Mouse (Mus musculus): ENCODE measurements around the gene E2f2.
A peak's percentile ranks its signal among the peaks of the same experiment; 100 is the strongest.

Gene E2f2

DNA sequence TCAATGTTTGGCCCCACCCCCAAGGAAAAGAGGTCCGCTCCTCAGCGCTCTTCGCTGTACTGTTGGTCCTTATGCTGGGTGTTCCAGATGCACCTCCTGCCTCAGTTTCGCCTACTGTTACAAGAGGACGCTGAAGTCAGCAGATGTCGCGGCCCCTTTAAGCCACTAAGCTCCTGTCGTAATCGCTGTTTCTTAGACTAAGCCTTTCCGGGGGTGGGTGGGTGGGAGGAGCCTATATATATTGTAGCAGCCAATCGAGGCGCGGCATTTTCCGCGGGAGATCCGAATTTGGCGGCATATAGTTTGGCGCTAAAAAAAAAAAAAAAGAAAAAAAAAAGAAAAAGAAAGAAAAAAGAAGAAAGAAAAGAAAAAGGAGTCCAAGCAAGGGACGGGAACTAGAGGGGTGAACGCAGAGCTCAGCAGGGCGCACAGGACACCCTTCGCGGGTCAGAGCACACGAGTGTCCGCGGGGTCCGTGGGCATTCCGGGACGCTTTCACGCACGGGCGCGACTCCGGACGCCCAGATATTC is at the start of gene E2f2:
E2f2 (plus strand) TSS at position 384 of the 531 bp plus-strand sequence.
- peak in 1 of 2 experiments; percentile 40 for DNase-seq (ENCODE audit: low spot score in 2 of 2)

DNA sequence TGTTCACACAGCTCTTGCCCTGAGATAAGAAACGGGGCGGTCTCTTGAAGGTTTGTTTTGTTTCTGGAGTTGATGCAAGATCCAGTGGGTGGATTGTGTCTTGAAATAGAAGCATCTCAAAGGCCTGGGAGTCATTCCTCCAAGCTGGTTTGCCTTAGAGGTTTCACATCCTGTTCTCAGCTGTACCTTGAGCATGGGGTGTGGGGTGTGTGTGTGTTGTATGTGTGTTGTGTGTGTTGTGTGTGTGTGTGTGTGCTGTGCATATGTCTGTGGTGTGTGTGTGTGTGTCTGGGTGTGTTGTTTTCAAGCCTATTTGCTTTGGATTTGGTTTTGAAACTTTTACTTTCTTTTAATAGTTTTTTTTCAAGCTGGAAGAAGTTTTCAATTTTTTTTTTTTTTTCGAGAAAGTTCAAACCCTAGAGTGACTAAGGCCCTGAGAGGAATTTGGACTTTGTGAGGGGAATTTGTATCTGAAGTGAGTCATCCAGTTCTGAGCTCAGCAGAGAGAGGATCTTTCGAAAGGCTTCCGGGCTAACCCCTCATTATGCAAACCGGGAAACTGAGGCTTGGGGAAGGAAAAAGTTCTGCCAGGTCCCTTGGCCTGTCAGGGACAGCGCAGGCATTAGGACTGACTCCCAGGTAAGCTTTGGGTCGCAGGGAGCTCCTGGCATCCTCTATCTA is 48.9 kb upstream of the E2f2 start:
- DNase-seq (ENCODE audit: low spot score in 2 of 2), result no peak

DNA sequence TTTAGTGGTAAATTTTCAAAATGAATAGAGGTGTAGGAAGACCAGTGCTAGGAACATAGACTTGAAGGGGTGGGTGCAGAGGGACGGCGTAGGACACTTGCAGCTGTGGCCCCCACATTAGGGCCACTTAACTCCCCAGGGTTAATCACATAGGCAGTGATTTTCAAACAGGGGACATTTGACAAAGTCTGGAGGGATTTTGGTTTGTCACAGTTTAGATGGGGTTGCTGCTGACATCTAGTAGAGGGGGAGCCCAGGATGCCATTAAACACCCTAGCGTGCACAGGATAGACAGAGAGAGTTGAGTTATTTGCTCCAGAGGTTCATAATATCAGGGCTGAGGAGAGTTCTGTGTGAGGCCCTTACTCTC is 48.4 kb upstream of the E2f2 start:
- DNase-seq (ENCODE audit: low spot score in 2 of 2), result no peak

DNA sequence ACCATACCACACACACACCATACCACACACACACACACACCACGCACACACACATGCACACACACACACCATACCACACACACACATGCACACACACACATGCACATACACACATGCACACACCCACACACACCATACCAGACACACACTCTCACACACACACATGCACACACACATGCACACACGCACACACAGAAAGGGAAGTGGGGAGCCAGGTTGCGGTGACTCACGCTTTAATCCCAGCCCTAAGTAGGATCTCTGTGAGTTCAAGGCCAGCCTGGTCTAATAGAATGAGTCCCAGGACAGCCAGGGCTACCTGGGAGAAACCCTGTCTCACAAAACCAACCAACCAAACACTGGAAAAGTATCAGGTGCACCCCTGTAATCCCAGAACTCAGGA is 47.6 kb upstream of the E2f2 start:
- no peak for DNase-seq (ENCODE audit: low spot score in 2 of 2)

DNA sequence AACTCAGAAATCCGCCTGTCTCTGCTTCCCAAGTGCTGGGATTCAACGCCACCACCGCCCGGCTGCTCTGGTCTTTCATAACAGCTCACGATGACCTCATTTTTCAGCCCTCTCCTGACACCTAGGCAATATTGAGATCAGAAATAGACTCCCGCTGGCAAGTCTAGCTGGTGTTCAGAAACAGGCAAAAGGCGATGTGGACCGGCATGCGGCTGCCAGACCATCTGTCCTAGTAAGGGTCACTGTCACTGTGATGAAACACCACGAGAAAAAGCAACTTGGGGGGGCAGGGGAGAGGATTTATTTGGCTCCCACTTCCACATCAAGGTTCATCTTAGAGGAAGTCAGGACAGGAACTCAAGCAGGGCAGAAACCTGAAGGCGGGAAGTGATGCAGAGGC is 46.7 kb upstream of the E2f2 start:
- DNase-seq (ENCODE audit: low spot score in 2 of 2), result no peak

DNA sequence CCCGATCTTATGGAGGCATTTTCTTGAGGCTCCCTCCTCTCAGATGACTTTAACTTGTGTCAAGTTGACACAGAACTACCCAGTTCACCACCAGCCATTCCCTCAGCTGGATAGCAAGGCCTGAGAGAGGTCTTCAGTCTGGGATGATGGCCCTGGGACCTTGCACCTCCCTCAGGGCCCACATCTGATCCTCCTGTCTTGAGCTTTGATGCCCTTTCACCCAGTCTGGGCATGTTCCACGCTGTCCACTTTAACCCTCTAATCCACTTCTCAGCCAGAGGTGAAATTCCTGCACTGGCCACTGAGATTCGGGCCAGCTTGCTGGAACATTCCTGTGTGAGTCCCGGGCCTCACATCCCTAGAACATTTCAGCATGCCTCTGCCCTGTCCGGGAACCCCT is 46.2 kb upstream of the E2f2 start:
- no peak for DNase-seq (ENCODE audit: low spot score in 2 of 2)

DNA sequence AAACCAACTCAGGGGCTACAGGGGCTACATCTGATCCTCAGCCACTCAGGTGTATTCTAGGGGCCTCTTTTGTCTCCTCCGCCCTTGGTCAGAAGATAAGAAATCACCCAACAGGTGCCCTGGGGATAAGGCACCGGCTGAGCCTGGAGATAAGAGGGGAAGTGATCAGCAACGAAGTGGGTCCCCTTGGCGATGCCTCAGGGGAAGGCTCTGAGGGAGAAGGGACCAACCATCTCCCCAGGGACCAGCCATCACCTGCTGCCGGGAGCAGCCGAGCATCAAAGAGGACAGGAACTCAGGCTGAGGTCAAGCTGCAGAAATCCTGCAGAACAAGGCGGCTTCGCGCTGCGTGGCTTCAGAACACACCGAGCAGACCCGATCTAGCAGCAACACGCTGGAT is 44.5 kb upstream of the E2f2 start:
- DNase-seq (ENCODE audit: low spot score in 2 of 2), result no peak

DNA sequence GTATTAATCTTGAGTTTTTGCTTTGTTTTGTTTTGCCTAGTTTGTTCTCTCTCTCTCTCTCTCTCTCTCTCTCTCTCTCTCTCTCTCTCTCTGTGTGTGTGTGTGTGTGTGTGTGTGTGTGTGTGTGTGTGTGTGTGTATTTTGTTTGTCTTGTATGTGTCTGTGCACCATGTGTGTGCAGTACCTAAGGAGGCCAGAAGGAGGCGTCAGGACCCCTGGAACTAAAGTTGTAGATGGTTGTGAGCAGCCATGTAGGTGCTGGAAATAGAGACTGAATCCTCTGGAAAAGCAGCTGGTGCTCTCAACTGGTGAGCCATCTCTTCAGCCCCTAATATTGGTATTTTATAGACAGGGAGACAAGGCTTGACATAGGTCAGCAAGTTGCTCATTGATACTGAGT is 42.4 kb upstream of the E2f2 start:
- DNase-seq (ENCODE audit: low spot score in 2 of 2), result no peak

DNA sequence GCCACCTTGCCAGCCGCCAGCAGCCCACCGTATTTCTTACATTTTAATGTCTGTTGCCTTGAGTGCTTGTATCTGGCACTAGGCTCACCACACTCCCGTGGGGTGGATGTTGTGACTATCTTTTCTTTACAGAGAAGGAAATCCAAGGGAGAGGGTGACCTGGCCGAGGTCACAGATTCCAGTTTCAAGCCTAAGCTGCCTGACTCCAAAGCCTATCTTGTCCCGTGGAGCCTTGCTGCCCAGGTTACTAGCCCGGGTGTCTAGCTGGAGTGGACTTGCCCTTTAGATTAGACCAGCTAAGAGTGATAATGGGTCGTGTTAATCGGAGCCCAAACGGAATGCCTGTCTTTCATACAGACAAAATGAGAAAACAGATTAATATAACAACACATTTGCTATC is 38.4 kb upstream of the E2f2 start:
- DNase-seq (ENCODE audit: low spot score in 2 of 2), result no peak

DNA sequence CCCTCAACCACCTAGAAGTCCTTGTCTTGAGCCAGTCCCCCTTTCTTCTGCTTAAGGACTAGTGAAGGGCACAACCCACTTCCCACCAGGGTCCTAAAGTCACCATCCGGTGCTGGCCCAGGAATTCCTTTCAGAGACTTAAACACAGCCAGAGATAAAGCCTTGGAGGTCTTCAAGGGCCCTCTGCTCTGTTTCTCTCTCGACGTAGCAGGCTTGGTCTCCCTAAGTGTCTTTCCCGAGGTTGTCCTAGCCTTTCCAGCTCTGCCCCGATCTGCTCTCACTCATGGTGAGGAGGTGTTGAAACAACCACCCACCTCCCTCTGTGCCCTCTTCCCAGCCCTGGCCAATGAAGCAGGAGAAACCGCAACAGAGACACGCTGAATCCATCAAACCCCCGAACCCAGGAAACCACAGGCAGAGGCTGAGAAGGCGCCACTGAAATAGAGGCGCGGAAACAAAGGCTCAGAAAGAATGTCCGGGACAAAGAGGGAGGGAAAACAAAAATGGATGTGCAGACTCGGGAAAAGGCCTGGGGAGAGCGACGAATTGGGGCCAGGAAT is 37.7 kb upstream of the E2f2 start:
- DNase-seq (ENCODE audit: low spot score in 2 of 2), result no peak

DNA sequence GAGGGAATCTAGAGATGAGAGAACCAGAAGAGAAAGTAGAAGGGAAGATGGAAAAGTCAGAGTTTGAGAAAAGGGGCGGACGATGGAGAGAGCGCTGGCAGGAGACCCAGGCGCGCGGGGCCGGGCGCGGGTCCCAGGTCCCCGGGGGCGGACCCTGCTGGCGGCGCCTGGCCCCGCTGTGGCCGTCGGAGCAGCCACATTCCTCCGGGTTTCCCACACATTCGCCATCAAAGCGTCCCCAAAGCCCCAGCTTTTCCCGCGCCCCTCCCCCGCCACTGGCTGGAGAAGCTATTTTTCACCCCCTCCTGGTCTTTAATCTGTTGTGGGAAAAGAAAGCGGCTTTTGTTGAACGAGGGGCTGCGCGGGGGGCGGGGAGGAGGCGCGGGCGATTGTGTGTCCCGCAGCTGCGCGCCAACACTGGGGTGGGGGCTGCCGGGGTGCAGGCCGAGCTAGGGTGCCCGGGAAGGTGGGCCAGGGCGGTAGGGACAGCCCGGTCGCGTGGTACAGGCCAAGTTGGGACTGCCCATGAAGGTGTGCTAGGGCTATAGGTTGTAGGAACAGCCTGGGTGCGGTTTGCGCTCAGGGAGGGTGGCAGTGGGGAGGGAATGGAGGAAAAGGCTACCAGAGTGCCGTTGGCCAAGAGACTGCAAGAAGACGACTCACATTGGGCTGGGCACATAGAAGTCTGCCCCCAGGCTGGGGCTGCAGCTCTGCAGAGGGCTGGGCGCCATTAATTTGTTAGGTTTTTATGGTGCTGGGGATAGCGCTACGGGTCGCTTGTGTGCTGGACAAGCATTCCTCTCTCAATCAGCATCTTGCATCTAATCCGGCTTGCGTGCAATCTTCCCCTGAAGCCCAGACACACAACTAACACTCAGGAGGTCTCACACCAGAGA is 37.0 kb upstream of the E2f2 start:
- peak; percentile 74 to 76 for DNase-seq (ENCODE audit: low spot score in 2 of 2)

DNA sequence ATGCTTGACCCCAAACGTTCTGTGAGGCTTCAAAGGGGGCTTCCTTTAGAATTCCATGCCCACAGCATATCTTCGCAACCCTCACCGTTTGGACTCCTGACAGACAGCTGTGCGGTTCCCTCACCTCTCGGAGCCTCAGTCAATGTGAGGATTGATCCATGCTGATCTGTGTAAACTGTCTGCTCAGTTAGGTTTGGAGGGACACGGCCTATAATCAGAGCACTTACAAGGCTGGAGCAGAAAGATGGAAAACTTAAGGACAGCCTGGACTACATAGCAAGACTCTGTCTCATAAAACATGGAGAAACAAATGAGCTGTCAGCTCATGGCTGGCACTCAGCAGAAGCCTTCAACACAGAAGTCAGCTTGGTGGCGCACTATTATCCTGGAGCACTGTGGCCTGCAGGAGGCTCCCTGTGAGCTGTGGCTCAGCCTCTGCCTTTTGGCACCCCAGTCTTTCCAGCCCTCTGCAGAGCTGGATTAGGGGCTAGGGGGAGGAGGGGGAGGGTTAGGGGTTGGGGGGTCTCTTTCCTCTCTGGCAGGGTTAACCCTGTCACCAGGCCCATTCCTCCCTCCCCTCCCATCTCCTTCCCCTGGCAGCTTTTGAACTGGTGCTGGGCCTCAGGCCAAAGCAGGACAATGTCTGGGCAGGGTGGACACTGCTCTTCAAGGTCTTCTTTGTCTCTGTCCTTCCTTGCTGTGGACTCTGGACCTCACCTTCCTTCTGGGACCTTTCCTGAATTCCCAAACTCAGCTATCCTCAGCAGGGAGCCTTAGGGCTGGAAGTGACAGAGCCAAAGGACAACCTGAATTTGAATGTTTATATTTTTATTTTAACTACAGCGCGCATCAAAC is 36.1 kb upstream of the E2f2 start:
- no peak for DNase-seq (ENCODE audit: low spot score in 2 of 2)

DNA sequence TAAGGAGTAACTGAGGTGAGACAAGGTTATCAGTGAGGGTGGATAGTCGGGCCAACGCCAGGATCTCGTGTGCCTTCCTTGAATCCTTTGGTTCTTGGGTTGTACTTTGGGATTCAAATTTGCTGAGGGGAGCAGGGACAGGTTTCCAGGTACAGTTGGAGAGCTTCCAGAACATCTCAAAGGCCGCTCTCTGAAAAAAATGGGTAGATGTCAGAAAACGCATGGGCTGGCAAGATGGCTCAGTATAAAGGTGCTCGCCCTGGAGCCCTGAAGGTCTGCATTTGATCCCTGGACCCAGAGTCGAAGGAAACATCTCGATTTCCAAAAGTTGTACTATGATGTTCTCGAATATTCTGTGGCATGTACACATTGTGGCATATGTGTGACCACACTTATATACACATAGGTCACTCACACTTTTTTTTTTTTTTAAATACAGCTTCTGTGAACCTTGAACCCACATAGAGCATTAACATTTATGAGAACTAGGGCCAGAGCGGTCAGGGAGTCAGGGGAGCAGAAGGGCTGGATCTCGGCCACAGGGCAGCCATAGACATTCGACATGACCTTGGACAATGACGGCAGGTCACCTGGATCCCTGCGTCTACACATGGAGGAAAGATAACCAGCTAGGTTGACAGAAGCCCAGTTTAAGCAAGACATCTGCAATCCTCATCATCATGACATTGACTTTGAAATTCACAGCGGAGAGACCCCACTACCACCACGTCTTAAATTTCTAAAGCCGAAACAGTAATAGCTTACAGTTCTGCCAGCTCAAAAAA is 32.7 kb upstream of the E2f2 start:
- DNase-seq (ENCODE audit: low spot score in 2 of 2), result no peak

DNA sequence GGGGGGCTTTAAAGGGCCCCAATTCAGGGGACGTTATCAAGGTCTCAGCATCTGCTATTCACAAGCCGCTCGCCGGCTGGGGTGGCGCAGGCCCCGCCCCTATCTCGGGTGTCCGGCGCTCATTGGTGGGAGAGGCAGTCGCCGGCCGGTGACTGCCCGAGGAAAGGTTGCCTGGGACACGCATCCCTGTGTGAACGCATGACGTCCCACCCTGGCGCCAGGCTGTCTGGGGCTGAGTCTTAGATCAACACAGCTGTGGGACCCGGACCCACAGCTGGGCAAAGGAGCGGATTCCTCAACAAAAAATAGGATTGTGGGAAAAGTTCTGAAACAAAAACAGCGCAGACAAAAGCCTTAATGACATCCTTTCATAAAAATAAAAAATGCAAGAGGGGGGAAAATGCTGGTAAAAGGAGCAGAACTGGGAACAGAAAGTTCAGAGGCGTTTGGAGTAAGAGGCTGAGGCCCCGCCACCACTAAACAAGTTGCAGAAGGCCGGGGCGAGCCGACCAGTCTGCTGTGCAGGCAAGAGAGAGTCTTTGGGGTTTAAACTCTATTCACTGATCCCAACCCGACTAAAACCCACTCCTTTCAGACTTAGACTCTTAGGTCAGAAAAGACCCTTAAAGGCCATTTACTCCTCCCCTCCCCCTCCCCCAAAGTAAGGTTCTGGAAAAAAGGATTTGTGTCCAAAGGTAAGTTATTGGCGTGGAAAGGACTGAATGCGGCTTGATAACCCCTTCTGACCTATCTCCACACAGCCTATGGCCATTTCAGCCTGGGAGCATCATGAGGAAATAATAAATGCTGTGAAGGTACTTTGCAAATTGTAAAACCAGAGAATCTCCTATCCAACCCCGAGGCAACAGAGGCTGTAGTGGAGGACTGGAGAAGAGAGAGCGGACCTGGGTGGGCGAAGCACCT is 31.6 kb upstream of the E2f2 start:
- peak; percentile 81 to 82 for DNase-seq (ENCODE audit: low spot score in 2 of 2)

DNA sequence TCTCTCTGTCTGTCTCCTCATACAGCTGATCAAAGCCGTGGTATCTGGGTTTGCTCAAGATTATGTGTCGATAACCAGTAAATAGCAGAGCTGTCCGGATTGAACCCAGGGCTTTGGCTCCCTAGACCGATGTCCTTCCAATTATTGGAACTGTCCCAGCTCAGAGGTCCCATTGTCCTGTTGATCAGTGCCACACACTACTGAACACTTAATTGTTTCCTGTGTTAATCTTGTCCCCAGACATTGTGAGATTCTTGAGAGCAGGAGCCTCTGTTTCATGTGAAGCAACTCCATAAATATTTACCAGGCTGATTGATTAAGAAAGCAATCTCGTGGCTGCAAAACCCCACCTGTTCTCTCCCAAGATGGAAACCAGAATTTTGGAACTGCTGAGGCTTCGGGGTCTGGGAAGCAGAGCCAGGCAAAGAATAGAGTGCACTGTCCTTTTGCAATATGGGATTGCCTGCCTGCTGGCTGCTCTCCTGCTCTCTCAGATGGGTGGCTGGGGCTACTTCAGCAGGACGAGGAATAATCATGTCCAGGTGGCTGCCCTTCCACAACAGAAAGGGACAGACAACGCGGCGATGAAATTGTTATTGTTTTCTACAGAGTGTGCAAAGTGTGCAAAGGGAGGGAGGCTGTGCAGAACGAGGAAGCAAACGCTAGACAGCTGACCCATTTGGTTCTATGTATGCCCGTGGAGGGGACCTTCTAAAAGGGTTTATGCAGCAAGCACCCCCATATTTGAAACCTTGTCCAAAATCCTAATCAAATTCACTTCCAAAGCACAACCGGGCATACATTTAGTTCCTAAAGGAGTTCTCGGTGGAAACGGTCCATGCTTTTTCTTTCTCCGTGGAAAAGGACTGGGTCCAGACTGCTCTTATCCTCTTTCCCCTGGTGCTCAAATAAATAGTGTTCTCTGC is 29.7 kb upstream of the E2f2 start:
- DNase-seq (ENCODE audit: low spot score in 2 of 2), result no peak

DNA sequence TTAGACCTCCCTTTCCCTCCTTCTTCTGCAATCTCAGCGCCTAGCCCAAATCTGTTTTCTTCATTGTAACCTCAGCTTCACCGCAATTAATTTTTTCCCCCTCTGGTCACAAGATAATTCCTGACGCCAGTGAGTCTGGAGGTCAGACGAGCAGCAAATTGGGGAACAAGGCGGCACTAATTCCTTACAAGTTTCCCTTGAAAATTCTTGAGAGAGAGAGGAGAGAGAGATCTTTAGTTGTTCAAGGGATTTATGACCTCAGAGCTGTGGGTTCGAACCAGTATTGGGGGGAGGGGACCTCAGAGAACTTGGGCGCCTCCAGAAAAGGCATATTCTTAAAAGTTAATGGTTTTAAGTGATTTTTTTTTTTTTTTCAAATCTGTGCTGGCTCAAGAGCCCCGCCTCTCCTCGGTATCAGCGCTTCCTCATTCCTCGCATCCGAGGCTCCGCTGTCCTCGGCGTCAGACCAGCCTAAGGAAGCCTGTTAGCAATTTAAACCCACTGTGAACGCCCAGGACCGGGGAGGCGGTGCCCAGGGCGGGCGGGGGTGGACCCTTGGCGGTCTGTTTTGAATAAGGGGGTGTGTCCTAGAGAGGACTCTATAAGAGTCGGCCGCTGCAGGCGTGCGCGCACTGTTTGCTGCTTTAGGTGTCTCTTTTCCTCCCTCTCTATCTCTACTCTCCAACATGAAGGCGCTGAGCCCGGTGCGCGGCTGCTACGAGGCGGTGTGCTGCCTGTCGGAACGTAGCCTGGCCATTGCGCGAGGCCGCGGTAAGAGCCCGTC is 28.8 kb upstream of the E2f2 start, which contains the start of gene Id3:
Id3 (plus strand) TSS at position 305 of the 784 bp plus-strand sequence.
- peak; percentile 80 to 82 for DNase-seq (ENCODE audit: low spot score in 2 of 2)

DNA sequence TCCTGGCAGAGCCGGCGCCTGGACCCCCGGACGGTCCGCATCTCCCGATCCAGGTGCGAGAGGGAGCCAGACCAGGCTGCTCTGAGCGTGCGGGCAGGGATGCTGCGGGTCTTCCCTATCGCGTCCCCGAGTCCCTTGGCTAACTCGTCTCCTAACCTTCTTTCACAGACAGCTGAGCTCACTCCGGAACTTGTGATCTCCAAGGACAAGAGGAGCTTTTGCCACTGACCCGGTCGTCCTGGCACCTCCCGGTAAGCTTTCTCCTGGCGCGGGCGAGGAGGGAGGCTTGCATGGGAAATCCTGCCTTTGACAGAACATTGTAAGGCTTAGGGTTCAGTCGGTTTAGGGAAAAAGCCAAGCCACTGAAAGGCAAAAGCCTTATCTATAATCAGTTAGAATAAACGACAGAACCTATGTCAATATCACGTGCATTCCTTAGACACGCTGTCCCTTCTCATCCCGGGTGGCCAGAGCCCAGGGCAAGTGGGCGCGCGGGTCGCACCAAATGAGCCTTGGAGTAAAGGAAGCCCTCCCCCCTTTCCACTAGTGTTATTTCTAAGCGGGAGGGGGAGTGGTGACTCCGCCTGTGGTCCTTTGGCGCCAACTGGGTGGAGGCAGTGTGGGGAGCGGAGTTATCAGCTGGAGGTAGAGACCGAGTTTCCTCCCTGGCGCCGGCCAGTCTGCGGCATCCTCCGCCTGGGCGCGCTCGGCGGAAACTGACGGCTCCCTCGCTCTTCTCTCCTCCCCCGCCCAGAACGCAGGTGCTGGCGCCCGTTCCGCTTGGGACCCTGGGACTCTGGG is 27.9 kb upstream of the E2f2 start:
- no peak for DNase-seq (ENCODE audit: low spot score in 2 of 2)
